Mouse (Mus musculus) megakaryocyte, embryonic 14.5 days (primary cell): ENCODE data around the gene Fabp7.

Experiments used
- FLI1 ChIP-seq: IDR thresholded peaks from 2 replicates; pipeline ENCODE4 v1.6.1; 2012; ENCODE audit warnings: low read length, inconsistent platforms, mixed read lengths
- GATA1 ChIP-seq: IDR thresholded peaks from 3 replicates; pipeline ENCODE4 v1.6.1; 2012; ENCODE audit warnings: mixed read lengths, low read length, inconsistent platforms, borderline replicate concordance

- TF ChIP-seq GATA1 (no peak), FLI1 (no peak)
These were observed 43.3 kb upstream of the Fabp7 start for GRCm38 (mm10) chr10:57741351-57741750.
